Mouse (Mus musculus) WW6 (cell line): ENCODE data around the gene Cldn3.
A peak's percentile ranks its signal among the peaks of the same experiment; 100 is the strongest.

ENCODE experiments used
- DNase-seq: peaks from one replicate; pipeline ENCODE4 v3.0.0-alpha.2; 2013; ENCODE audit warnings: low read depth, low spot score

Cldn3 gene

DNA sequence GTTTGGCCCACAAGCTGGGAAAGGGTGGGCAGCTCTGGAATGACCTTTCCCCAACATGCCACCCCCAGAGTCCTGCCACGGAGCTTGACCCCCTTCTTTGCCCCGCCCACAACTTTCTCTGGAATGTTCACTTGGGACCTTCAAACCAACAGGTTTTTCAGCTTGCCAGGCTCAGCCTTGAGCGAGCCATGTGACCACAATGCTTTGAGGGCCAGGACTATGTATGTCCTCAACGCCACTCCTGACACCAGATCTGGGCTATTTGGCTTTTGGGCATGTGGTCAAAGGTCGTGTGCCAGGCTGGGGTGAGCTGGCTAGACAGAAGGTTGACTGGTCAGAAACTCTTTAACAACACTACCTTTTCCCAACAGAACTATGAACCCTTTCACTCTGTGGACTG, 16.1 kb downstream of the Cldn3 start:
- no peak for DNase-seq

GRCm38 (mm10) chr5:135007802-135008571, 22.0 kb downstream of the Cldn3 start:
- no peak for DNase-seq

- peak; percentile 100 for DNase-seq
These were observed 22.9 kb downstream of the Cldn3 start, which contains the start of gene Abhd11 for GRCm38 (mm10) chr5:135008671-135009589. TSS of gene Abhd11 (plus strand) at chr5:135009152.

- DNase-seq = no peak
These were observed 23.7 kb downstream of the Cldn3 start for GRCm38 (mm10) chr5:135009590-135010319.

GRCm38 (mm10) chr5:135010320-135010709, 24.3 kb downstream of the Cldn3 start:
- no peak for DNase-seq

DNA sequence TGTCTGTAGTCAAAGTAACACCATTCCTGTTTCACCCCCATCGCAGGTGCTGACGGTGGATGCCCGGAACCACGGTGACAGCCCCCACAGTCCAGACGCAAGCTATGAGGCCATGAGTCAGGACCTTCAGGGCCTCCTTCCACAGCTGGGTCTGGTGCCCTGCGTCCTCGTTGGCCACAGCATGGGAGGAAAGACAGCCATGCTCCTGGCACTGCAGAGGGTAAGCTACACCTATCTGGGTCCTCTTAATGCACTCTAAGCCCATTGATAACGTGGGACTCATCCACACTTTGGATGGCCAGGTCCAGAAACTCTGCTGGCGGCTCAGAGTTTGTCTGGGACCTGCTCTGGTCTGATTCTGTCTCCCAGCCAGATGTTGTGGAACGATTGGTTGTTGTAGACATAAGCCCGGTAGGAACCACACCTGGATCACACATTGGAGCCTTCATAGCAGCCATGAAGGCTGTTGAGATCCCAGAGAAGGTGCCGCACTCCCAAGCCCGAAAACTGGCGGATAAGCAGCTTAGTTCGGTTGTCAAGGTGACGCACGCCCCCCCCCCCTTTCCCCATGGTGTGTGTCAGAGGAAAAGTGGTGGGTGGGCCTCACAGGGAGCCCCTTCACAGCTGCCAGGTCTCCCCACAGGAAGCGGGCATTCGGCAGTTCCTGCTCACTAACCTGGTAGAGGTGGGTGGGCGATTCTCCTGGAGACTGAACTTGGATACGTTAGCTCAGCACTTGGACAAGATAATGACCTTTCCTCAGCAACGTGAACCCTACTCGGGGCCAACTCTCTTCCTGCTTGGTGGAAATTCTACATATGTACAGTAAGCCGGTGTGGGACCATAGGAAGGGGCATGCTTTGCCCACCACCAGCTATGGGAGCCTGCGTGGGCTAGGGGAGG, 25.1 kb downstream of the Cldn3 start:
- DNase-seq = no peak

DNA sequence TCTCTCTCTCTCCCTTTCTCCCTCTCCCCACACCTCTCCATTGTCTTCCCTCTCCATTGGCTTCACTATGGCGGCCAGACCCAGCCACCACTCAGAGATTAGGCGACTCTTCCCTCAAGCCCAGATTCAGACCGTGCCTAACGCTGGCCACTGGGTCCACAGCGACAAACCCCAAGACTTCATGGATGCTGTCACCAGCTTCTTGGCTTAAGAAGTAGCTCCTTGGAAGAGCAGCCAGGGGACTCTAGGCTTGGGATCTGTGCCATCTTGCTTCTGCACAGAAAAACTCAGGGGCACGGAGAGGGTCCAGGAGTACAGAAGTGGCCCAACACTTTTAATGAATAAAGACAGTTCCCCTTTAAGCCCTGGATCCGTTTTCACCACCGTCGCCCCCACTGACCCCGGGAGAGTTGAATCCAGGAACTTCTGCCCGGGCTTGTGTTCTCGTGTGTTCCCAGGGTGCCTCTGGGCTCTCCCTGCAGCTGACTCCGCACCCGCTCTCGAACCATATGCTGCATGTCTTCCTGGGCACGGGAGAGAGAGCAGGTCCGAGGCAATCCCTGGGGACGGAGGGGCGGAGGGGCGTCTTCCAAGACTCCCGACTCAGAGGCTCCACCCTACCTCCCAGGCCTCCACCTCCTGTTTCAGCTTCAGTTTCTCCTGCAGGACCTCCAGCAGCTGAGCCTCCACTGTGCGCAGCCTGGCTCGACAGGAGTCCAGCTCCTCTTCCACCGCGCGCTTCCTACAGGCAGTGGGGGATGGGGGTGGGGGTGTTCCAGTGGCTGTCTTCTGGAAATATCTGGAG, 26.0 kb downstream of the Cldn3 start:
- DNase-seq = no peak

- peak; percentile 75 for DNase-seq
These were observed 26.8 kb downstream of the Cldn3 start for GRCm38 (mm10) chr5:135012671-135013441.

- DNase-seq = no peak
These were observed 29.5 kb downstream of the Cldn3 start for GRCm38 (mm10) chr5:135015497-135015896.

DNA sequence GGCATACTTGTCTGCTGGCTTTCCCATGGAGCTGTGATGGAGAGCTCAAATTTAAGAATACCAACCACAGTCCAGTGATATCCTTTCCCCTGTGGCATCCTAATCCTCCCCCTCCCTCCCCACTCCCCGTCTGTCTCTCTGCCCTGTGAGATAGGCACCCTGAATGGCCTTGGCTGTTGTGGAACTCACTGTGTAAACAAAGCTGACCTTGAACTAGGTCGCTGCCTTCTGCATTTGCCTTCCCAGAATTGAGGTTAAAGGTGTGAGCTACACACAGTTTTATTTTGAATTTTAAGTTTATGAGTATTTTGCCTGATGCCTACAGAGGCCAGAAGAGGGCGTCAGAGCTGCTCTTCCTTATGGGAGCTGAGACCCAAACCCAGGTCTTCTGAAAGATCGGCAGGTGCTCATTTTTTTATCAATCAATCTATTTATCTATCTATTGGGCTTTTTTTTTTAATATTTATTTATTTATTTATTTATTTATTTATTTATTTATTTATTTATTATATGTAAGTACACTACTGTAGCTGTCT, 30.3 kb downstream of the Cldn3 start:
- no peak for DNase-seq

- no peak for DNase-seq
These were observed 35.8 kb downstream of the Cldn3 start for GRCm38 (mm10) chr5:135021814-135022213.

DNA sequence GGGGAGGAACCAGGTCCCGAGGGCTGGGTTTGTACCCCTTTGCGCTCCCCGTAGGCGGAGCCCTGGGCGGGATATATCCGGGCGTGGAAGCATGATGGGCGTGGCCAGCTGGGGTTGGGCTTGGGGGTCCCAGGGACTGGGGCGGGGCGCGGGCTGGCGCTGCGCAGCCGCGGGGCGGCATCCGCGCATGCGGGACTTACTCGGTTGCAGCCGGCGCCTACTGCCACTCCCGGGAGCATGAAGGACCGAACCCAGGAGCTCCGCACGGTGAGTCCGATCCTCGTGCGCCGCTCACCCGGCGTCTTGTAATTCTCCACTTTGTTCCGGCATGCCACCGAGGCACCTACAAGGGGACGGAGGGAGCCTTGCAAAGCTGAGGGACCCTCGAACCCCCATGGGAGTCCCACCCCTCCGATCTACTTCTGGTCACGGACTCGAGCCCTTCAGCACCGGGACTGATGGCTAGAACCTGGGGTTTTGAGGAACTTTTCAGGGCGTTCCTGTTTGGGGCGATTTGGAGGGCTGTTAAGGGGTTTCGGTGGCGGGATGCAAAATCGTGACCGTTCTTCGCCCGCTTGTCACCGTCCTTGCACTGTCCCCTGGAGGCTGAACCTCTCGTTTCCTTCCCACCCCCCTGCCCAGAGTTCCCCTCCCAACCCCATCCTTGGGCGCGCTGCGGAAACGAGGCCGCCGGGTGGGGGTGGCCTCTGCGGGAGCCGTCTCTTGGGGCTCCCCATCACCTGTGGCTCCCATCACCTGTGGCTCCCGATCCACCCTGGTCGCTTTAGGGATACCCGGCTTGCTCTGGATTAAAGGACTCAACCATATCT, 37.5 kb downstream of the Cldn3 start, which contains the start of gene Stx1a:
Stx1a (plus strand) TSS at position 139 of the 830 bp plus-strand sequence.
- DNase-seq = peak; percentile 83

DNA sequence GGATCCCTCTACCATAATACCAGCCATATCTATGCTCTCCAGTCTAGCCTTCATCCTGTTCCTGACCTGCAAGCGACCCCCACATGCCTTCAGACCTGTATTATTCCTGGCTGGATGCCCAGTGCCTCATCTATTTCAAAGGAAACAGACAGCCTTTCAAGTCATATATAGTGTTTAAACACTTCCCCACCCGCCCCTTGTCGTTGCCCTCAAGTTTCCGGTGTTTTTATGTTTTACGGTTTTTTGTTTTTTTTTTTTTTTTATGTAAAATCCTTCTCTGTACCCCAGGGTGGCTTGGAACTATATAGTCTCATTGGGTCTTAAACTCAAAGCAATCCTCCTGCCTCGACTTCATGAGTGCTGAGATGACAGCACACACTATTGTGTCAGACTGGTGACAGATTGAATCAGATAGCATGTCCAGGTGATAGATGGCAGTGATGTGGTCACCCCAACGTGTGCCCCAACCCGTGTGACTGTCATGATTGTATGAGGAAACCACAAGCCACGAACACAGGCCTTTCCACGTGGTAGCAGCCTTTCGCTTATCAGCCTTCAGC, 38.7 kb downstream of the Cldn3 start:
- no peak for DNase-seq

DNA sequence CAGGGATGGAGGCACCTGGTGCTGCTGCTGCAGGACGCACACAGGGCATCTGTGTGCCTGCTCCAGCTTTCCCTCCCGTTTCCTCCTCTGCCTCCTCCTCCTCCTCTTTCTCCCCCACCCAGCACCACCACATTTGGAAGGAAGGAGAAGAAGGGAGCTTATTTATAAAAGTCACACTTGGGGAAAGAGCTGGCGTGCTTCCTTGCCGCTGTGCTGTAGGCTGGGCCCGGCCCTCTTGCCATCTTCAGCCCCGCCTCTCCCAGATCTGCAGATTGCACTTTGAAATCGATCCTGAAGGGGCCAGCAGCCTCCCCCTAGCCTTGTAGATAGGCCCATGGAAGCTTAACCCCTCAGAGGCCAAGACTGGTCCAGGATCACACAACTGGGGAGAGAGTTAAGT, 39.9 kb downstream of the Cldn3 start:
- no peak for DNase-seq

DNA sequence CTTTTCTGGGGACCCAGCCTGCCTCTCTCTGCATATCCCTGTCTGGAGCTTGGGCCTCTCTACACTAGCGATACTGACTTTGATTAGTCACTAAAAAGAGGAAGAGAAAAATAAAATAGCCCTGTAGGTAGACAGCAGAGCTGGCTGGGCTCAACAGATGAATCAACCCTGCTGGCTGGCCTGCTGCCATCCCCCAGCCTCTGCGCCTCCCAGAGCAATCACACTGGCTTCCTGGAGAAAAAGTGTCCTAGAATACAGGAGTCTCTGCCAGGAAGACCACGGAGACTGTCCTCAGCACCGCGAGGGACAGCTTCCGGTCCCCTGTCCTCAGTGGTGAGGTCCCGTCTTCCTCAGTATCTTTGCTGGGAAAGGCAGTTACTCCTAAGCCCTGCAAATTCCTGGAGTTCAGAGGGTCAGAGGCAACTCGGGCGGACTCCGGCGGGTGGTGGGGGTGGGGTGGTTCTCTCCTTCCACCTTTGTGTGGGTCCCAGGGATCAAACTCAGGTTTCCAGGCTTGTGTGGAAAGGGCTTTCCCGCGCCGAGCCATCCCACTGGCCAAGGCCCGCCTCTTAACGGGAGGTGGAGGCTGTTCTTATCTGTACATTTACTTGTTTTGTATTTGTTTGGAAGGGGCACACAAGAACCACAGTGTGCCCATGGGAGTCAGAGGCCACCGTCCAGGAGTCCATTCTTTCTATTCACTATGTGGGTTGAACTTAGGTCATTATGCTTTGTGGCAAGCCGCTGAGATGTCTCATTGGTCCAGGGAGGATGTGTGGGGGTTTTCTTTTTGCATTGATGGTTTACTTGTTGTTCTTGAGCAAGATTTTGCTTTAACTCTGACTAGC, 43.2 kb downstream of the Cldn3 start:
- DNase-seq = no peak

DNA sequence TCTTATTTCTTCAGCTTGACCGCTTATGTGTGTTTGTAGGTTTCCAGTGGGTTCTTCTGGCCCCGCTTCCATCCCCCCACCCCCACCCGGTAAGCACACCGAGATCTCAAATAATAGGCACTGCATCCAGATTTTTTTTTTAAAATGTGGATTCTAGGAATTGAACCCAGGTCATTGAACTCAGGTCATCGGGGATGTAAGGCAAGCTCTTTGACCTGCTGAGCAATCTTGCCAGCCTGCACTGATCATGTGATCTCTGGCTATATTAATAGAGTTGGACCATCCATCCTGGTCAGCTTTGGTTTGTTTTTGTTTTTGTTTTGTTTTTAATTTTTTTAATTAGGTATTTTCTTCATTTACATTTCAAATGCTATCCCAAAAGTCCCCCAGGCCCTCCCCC, 46.6 kb downstream of the Cldn3 start:
- no peak for DNase-seq

DNA sequence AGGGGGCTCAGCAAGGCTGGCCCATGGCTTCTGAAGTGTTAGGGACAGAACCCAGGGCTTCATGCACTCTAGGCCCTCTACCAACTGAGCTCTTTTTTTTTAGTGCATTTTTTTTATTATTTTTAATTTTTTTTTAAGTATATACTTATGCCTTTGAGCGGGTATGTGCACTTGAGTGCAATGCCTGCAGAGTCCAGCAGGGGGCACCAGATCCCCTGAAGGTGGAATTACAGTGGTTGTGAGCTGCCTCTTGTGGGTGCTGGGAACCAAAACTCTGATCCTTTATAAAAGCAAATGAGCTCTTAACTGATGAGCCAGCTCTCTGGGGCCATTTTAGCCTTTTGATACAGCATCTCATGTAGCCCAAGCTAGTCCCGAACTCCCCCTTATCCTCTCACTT, 48.6 kb downstream of the Cldn3 start:
- no peak for DNase-seq
